Mouse (Mus musculus) embryo, embryonic 9.5 days (tissue): ENCODE results near the gene Tiam1.
A peak's percentile ranks its signal among the peaks of the same experiment; 100 is the strongest.

Source experiments
- DNase-seq: peaks from one replicate; pipeline ENCODE4 v3.0.0-alpha.2; 2017; ENCODE audit errors: extremely low spot score

Gene Tiam1

DNA sequence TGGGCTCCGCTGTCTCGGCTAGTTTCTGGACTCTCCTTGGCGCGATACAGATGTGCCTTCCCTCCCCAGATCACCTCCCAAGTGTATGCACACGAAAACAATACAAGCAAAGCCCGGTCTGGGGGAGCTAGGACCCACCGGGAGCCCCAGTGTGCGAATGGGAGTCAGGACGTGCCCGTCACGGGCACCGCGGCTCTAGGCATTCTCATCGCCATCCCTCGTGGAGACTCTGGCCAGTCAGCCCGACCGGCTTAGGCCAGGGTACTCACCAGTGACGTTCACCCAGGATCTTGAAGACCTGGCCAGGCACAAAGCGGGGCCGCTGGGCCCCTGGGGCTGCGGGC lies 181 bp downstream of the Tiam1 start:
- DNase-seq, result no peak

DNA sequence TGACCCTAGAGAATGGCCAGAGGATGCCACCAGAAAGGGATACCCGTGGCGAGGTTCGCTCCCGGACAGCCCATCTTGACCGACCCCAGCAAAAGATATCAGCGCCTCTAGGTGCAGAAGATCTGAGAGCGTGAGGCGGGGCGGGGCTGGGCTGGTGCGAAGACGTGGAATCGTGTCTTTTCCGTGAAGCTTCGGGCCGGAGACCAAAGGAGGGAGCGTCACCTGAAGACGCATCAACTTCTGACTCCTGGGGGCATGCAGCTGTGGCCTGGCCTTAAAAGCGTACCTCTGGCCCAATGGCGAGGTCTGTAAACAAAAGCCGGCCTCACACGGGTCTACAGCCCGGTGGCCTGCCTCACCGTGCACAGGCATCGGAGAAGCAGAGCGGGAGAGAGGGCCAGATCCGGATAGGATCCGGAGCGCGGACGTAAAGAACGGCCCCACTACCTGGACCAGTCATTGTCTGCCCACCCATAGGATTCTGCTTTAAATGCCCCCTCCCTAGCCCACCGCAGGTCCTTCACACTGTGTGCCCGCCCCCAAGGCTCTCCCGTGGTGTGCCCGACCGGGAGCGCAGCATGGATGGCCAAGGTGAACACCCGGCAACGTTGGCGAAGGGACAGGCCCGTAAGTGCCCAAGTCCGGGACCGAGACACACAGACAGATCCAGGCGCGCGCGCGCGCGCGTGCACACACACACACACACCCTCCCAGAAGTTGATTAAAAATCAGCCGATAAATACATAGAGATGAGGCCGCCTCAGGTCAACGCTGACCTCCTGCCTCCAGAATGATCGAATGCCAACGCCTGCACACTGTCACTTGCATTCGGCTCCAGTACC lies 774 bp downstream of the Tiam1 start:
- peak; percentile 65 for DNase-seq

DNA sequence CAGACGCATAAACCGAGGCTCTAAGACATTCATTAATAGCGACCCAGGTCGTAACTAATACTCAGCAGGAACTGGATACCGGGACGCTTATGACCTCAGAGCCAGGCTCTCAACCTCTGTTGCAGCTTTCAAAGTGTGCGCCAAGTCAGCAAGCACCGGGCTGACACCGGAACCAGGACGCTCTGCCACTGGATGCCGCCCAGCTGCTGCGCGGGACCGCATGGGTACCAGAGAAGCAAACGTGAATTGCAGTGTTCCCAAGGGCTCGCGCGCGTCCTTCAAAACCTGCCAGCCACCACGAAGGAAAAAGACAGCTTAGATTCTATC lies 1.4 kb downstream of the Tiam1 start:
- no peak for DNase-seq

- no peak for DNase-seq
Observed at GRCm38 (mm10) chr16:90141556-90141955, 2.0 kb downstream of the Tiam1 start.

DNA sequence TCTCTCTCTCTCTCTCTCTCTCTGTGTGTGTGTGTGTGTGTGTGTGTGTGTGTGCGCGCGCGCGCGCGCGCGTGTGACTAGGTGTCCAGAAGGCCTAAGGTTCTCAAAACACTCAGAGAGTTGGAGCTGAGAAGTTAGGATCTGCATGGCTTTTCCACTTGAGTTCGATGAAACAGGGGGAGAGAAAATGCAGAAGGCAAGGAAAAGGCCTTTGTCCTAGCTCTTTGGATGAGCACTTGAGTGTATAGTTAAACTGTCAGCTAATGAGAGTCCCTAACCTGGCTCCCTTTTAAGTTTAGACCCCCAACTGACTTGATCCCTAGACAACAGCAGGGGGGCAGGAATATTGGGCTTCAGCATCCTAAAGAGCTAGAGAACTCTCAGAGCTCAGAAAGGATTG lies 3.0 kb downstream of the Tiam1 start:
- no peak for DNase-seq

- no peak for DNase-seq
Observed at GRCm38 (mm10) chr16:90139696-90140095, 3.9 kb downstream of the Tiam1 start.

GRCm38 (mm10) chr16:90138151-90138550 lies 5.4 kb downstream of the Tiam1 start:
- no peak for DNase-seq

DNA sequence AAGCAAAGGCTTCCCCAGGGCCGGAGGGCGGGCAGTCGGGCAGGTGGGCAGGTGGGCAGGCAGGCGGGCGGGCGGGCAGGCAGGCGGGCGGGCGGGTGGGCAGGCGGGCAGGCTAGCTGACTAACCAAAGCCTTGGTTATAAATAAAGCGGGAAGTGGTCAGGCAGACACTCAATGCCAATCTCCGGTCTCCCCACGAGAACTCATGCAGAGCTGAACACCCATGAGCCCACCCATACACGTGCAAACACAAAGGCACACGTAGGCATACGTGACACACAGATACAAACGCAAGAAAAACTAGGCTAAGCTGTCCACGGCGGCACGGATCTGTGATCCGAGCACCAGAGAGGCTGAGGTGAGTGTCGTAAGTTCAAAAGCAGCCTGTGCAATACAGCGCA lies 6.4 kb downstream of the Tiam1 start:
- DNase-seq, result no peak

GRCm38 (mm10) chr16:90135580-90135979 lies 8.0 kb downstream of the Tiam1 start:
- no peak for DNase-seq

- DNase-seq, result no peak
Observed at GRCm38 (mm10) chr16:90134351-90134750, 9.2 kb downstream of the Tiam1 start.

DNA sequence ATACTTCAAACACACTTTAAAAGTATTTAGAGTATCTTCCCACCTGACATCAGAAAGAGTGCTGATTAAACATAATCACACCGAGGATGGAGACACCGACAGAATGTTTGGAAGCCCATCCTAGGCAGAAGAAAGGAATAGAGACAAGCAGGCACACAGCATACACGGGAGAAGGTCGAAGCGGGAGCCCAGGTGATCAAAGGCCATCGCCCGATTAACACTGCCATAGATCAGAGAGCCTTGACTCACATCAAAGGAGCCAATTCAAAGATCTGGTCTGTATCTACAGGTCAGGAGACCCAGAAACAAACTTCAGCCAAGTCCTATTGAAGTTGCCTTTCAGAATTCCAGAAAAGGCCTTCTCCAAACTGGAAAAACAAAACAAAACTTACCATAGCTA lies 10.8 kb downstream of the Tiam1 start:
- DNase-seq, result no peak

GRCm38 (mm10) chr16:90132331-90132730 lies 11.2 kb downstream of the Tiam1 start:
- DNase-seq, result peak; percentile 47

- DNase-seq, result no peak
Observed at GRCm38 (mm10) chr16:90128817-90129587, 14.6 kb downstream of the Tiam1 start.

DNA sequence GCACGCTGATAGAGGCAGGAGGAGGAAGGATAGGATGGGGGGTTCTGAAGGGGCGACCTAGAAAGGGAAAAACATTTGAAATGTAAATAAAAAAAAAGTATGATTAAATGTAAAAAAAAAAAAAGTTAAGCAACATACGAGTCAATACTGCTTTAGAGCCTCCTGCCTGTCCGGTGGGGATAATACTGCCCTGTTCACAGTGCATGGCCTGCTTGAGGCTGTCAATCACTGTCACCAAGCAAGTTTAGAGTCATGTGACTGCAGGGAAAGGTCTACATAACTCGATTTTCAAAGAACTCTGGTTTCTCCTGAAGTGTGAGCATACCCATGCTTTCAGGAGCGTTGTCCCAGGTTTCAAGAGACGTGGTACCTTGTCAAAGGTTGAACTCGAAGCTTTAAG lies 15.2 kb downstream of the Tiam1 start:
- no peak for DNase-seq

DNA sequence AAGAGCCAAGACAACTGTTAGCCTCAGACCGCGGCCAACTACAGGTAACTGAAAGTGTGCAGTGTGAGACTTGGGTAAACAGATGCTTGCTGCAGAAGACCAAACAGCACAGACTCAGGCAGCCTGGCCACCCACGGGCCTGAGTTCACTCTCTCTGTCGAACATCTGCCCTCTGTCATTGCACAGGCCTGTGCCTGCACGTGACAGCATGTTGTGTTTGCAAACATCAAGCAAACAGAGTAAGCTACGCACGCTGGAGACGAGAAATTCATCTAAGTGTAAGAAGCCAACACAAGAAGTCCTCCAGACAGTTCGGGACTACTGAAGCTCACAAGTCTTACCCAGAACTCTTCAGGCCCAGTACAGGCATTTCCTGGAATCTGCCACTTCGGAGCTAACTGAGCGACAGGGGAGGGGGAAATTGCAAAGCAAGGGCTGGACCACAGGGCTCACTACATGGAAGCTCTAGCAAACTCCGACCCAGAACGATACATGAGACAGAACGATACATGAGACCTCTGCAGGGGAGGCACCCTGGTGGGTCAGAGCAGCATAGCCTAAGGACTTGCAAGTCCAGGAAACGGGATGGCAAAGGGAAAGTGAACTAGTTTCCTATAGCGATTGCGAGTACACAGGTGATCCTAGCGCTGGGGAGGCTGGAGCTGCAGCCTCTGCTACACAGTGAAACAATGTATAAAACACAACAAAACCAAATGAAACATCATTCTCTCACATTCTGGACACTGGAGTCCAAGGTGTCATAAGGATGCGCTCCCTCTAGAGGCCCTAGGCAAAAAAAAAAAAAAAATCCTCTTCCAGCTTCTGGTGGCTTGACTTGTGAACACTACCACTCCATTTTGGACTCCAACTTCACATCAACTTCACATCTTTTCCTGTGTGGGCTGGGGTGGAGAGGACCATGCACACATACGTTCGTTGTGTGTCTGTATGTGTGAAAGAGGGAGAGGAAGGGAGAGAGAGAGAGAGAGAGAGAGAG lies 18.0 kb downstream of the Tiam1 start:
- no peak for DNase-seq

DNA sequence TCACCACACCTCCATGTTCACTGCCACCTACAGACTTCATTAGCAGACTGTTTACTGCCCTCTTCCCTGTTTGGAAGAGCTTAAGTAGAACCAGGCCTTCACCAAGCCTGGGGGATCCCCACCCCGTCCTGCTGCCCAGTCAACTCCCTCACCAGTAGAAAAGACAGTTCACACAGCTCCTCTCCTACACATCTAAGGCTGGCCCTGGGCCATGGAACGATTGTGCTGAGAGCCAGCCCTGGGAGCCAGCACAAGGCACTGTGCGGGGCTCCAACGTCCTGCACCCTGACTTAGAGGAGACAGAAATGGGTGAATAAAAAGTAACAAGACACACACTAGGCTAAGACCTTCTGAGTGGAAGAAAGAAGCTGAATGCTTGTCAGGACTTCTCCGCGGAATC lies 20.5 kb downstream of the Tiam1 start:
- DNase-seq, result no peak

DNA sequence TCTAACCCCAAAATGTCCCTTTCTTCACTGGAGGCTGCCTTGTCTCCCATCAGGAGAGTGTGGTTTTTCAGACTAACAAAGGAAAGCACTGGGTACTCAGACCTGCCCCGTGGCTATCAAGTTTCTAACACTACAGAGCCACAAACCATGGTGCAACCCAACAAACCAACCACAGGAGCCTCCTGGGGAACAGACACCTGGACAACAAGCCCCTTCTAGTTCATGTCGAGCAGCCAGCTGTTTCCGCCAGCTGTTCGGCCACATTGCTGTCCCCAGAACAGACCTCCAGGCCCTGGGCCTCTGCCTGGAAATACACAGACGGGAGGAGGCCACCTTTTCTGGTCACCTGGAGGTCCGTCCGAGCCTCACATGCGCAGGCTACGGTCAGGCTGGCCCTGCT lies 21.1 kb downstream of the Tiam1 start:
- DNase-seq, result no peak

GRCm38 (mm10) chr16:90121799-90122198 lies 21.8 kb downstream of the Tiam1 start:
- DNase-seq, result no peak

GRCm38 (mm10) chr16:90119969-90120368 lies 23.6 kb downstream of the Tiam1 start:
- no peak for DNase-seq

- no peak for DNase-seq
Observed at GRCm38 (mm10) chr16:90116637-90117182, 26.9 kb downstream of the Tiam1 start.

DNA sequence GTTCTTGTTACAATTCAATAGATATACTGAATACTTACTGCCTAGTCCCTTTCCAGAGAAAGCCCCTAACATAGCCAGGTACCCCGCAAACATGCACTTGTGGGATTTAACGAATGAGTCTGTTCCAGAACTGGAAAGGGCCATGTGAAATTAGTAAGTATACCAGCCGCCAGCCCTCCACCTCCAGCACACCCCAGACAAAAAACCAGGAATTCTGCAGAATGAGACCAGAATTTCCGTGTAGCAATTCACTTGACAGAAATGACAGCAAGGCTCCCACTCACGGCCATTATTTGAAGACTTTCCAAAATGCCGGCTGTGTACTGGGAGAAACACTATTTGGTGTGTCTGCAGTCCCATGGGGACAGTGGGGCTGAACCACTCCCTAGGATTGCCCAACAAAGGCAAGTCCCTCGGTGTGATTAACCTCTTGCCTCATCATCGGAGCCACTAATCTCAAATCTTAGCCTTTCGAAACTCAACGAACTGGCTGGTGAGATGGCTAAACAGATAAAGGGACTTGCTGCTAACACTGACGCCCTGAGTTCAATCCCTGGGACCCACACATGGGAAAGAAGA lies 30.9 kb downstream of the Tiam1 start:
- DNase-seq, result no peak

DNA sequence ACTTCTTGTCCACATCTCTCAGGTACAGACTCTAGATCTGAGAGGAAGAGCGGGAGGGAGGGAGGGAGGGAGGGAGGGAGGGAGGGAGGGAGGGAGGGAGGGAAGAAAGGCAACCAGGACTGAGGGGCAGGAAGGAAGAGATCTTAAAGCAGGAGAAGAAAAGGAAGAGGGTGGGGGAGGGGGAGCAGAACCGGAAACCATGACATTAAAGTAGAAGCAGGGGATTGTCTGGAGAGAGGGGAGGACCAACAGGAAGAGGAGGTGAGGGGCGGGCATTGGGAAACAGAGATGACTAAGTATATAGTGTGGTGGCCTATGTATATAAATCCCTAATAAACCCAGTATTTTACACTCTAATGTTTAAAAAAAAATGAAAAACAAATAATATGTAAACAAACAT lies 34.1 kb downstream of the Tiam1 start:
- DNase-seq, result no peak
